In the genomic region with DNA sequence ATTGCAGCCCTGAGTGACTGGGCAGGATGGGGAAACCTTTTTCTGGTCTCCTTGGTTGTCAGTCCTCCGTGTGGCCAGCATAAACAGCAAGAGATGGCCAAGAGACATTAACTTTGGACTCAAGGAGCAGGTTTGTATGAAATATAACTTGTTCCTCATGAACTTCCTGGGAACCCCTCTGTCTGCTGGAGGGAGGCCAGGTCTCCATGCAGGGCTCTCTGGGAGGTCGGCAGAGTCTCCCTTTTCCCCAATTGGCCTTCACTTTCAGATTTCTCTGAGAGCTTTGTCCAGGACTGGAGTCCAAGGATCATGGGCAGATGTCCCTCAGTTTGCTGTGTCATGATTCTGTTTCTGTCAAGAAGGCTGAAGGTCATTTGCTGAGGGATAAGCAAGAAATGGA, we compare ENCODE assay signal across 13 mouse cellular contexts. TPM values are rescaled to one million over a fixed set of nuclear protein-coding genes. Genes with fewer than 3 reads are reported as not detected.
DNase-seq lines count a peak whose midpoint lies in the region; ATAC-seq and TF ChIP-seq lines count a peak whose summit lies in the region.
"Had no signal": no experiment of that assay in that cellular context is flagged by ENCODE, and none has a peak within 500 bp of the region (broad histone marks: within the 10 kb centered on the region; RNA-seq: fewer than 3 reads in every experiment).

No protein-coding gene starts in this region.

- TF ChIP-seq CTCF in forebrain, postnatal 0 days (IDR thresholded peaks at IDR 0.05; ENCODE audit: low read depth), result no peak

- no peaks in the 10 kb centered on the region for H3K9me3 ChIP-seq in heart, embryonic 12.5 days (replicated peaks)
- H3K9me3 ChIP-seq in heart, embryonic 11.5 days (replicated peaks; ENCODE audit: control insufficient read depth, low read length), result no peaks in the 10 kb centered on the region
- H3K9me3 ChIP-seq in neural tube, embryonic 12.5 days, result no peaks in the 10 kb centered on the region
- no peaks in the 10 kb centered on the region for H3K9me3 ChIP-seq in forebrain, postnatal 0 days (ENCODE audit: low read length)
- H3K9me3 ChIP-seq: embryonic facial prominence, embryonic 12.5 days had no signal

- H3K27me3 ChIP-seq in heart, embryonic 12.5 days (replicated peaks), result no peaks in the 10 kb centered on the region
- H3K27me3 ChIP-seq in heart, embryonic 11.5 days (ENCODE audit: control insufficient read depth, insufficient read depth, low read length), result no peaks in the 10 kb centered on the region
- H3K27me3 ChIP-seq in neural tube, embryonic 12.5 days (replicated peaks), result no peaks in the 10 kb centered on the region
- no peaks in the 10 kb centered on the region for H3K27me3 ChIP-seq in forebrain, postnatal 0 days (ENCODE audit: insufficient read depth, low read length)
- H3K27me3 ChIP-seq: embryonic facial prominence, embryonic 12.5 days had no signal

- DNase-seq in neural tube, embryonic 10.5 days (ENCODE audit: extremely low spot score, low spot score), result no peak
- DNase-seq in forebrain, postnatal 0 days, result no peak
- DNase-seq in thymus, postnatal 10 days (ENCODE audit: low spot score in 2 of 2), result no peak
- no peak for DNase-seq in urinary bladder, postnatal 25 days (ENCODE audit: low spot score)
- DNase-seq: cerebellum, adult 9-10 months; liver; spleen, adult 18-20 months; thymus, adult 2 months had no signal

- peak overlapping the region; percentile 60; the same call in 1 of the 2 replicates for H3K4me3 ChIP-seq in heart, embryonic 12.5 days
- H3K4me3 ChIP-seq in heart, embryonic 11.5 days (ENCODE audit: low read depth, low read length), result no peak overlapping the region
- H3K4me3 ChIP-seq in neural tube, embryonic 12.5 days, result no peak overlapping the region
- H3K4me3 ChIP-seq in forebrain, postnatal 0 days (ENCODE audit: low read depth, low read length), result no peak overlapping the region
- H3K4me3 ChIP-seq: embryonic facial prominence, embryonic 12.5 days had no signal

- no peak for ATAC-seq in heart, embryonic 12.5 days (ENCODE audit: insufficient number of reproducible peaks, low FRiP score)
- ATAC-seq in heart, embryonic 11.5 days (replicated peaks; ENCODE audit: insufficient number of reproducible peaks, low FRiP score, low TSS enrichment), result no peak
- no peak for ATAC-seq in neural tube, embryonic 12.5 days (ENCODE audit: low FRiP score, low read depth)
- ATAC-seq in forebrain, postnatal 0 days, result no peak

- H3K4me1 ChIP-seq in heart, embryonic 12.5 days (replicated peaks), result peaks cover 57% of the 10 kb centered on the region
- peaks cover 27% of the 10 kb centered on the region for H3K4me1 ChIP-seq in heart, embryonic 11.5 days (ENCODE audit: control insufficient read depth, insufficient read depth, low read length)
- peaks cover 65% of the 10 kb centered on the region for H3K4me1 ChIP-seq in neural tube, embryonic 12.5 days
- H3K4me1 ChIP-seq in forebrain, postnatal 0 days (ENCODE audit: insufficient read depth), result peaks cover 10% of the 10 kb centered on the region; the same call in 1 of the 2 replicates

- WGBS in heart, embryonic 12.5 days, result 60% methylated on average over 2 of the region's 2 CpGs
- WGBS in heart, embryonic 11.5 days (ENCODE audit: insufficient replicate concordance), result 72% methylated on average over 2 of the region's 2 CpGs
- 80% methylated on average over 2 of the region's 2 CpGs for WGBS in neural tube, embryonic 12.5 days
- 81% methylated on average over 2 of the region's 2 CpGs for WGBS in forebrain, postnatal 0 days

- H3K9ac ChIP-seq in heart, embryonic 12.5 days, result 0 out of 2 replicates have a peak overlapping the region, but pooled peaks have one; percentile 15
- H3K9ac ChIP-seq in heart, embryonic 11.5 days (ENCODE audit: low read depth, low read length), result no peak overlapping the region
- H3K9ac ChIP-seq in neural tube, embryonic 12.5 days, result no peak overlapping the region
- H3K9ac ChIP-seq in forebrain, postnatal 0 days, result no peak overlapping the region
- H3K9ac ChIP-seq: embryonic facial prominence, embryonic 12.5 days had no signal

- H3K36me3 ChIP-seq in heart, embryonic 12.5 days, result peaks cover 43% of the 10 kb centered on the region
- peaks cover 11% of the 10 kb centered on the region for H3K36me3 ChIP-seq in heart, embryonic 11.5 days (ENCODE audit: control insufficient read depth, insufficient read depth, low read length)
- peaks cover 41% of the 10 kb centered on the region for H3K36me3 ChIP-seq in neural tube, embryonic 12.5 days
- H3K36me3 ChIP-seq in forebrain, postnatal 0 days (ENCODE audit: insufficient read depth), result peaks cover 8% of the 10 kb centered on the region; the same call in 1 of the 2 replicates

- peak overlapping the region; percentile 66 for H3K4me2 ChIP-seq in heart, embryonic 12.5 days
- no peak overlapping the region for H3K4me2 ChIP-seq in heart, embryonic 11.5 days
- H3K4me2 ChIP-seq in neural tube, embryonic 12.5 days (replicated peaks), result peak overlapping the region; percentile 68
- H3K4me2 ChIP-seq in forebrain, postnatal 0 days (ENCODE audit: low read depth), result no peak overlapping the region

- H3K27ac ChIP-seq in heart, embryonic 12.5 days (ENCODE audit: poor library complexity, severe bottlenecking), result no peak overlapping the region
- H3K27ac ChIP-seq in heart, embryonic 11.5 days (ENCODE audit: low read depth, low read length), result no peak overlapping the region
- H3K27ac ChIP-seq in neural tube, embryonic 12.5 days, result no peak overlapping the region
- peak overlapping the region; percentile 29; the same call in 1 of the 2 replicates for H3K27ac ChIP-seq in forebrain, postnatal 0 days (ENCODE audit: low read depth, low read length)
- H3K27ac ChIP-seq: embryonic facial prominence, embryonic 12.5 days had no signal

RNA-seq across cellular contexts. Expression of a gene that starts 6.0 kb away (rescaled TPM):
- polyA plus RNA-seq in heart, embryonic 12.5 days (2016; fragmentation: Nextera tagmentation; extraction: Ambion mirVana), result 49.4 and 52.2 TPM in 2 replicates
- 45.3 and 50.2 TPM in 2 replicates for polyA plus RNA-seq in heart, embryonic 11.5 days (2014; fragmentation: Nextera tagmentation; extraction: Ambion mirVana)
- 34.0 and 38.0 TPM in 2 replicates for polyA plus RNA-seq in neural tube, embryonic 12.5 days (2016; fragmentation: Nextera tagmentation; extraction: Ambion mirVana)
- 7.3 and 10.0 TPM in 2 replicates for total RNA-seq in forebrain, postnatal 0 days (2014; rRNA removed)
- polyA plus RNA-seq in forebrain, postnatal 0 days (2015; fragmentation: Nextera tagmentation; extraction: Ambion mirVana), result 10.2 and 11.9 TPM in 2 replicates

RNA-seq across cellular contexts. Expression of a gene that starts 56.5 kb away (rescaled TPM):
- not detected in 2 replicates for polyA plus RNA-seq in heart, embryonic 12.5 days (2016; fragmentation: Nextera tagmentation; extraction: Ambion mirVana)
- not detected in 2 replicates for polyA plus RNA-seq in heart, embryonic 11.5 days (2014; fragmentation: Nextera tagmentation; extraction: Ambion mirVana)
- 0.13 TPM in 1 of 2 replicates, not detected in the other for polyA plus RNA-seq in neural tube, embryonic 12.5 days (2016; fragmentation: Nextera tagmentation; extraction: Ambion mirVana)
- 0.52 and 0.92 TPM in 2 replicates for total RNA-seq in forebrain, postnatal 0 days (2014; rRNA removed)
- polyA plus RNA-seq in forebrain, postnatal 0 days (2015; fragmentation: Nextera tagmentation; extraction: Ambion mirVana), result 0.60 and 1.5 TPM in 2 replicates
- total RNA-seq: hematopoietic stem cell, adult 5-6 weeks had no signal
- polyA plus RNA-seq: thymus, adult 2 months had no signal

Comparison
In these comparisons a context has a peak if more than half of its experiments do, and no peak if none do; other contexts are left out.
1. H3K4me2 ChIP-seq: peak in heart, embryonic 12.5 days (single experiment) and neural tube, embryonic 12.5 days (single experiment); none in heart, embryonic 11.5 days (single experiment) and forebrain, postnatal 0 days (single experiment).